In the genomic region with DNA sequence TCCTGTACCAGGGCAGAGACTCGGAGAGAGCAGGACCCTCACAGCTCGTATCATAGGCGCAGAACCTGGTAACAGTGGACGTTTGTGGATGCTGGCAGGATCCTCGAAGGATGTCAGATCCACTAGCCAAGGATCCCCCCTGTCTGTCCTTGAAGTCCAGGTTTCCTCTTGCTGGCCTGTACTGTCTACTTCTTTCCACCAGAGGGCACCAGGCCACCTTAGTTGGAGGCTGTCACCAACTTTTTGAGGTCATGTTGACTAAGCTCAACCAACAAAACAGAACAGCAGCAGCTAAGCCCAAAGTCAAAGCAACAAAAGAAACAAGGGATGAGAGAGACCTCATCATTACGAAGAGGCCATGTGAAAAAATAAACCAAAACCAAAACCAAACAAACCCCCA, we compare ENCODE assay signal across 10 mouse cellular contexts. TPM values are rescaled to one million over a fixed set of nuclear protein-coding genes. Genes with fewer than 3 reads are reported as not detected.
DNase-seq lines count a peak whose midpoint lies in the region; ATAC-seq and TF ChIP-seq lines count a peak whose summit lies in the region.
"Had no signal": no experiment of that assay in that cellular context is flagged by ENCODE, and none has a peak within 500 bp of the region (broad histone marks: within the 10 kb centered on the region; RNA-seq: fewer than 3 reads in every experiment).

No protein-coding gene starts in this region.

- no peak overlapping the region for H3K4me2 ChIP-seq in neural tube, embryonic 11.5 days (ENCODE audit: low read depth)
- H3K4me2 ChIP-seq in neural tube, embryonic 15.5 days, result no peak overlapping the region
- no peak overlapping the region for H3K4me2 ChIP-seq in forebrain, embryonic 11.5 days (ENCODE audit: low read depth, low read length, severe bottlenecking)

- 74% methylated on average over 6 of the region's 6 CpGs for WGBS in neural tube, embryonic 11.5 days
- 74% methylated on average over 6 of the region's 6 CpGs for WGBS in neural tube, embryonic 15.5 days
- 71% methylated on average over 6 of the region's 6 CpGs for WGBS in forebrain, embryonic 11.5 days

- no peak for ATAC-seq in neural tube, embryonic 11.5 days (ENCODE audit: insufficient read depth, low FRiP score, low TSS enrichment)
- ATAC-seq in neural tube, embryonic 15.5 days (ENCODE audit: low FRiP score), result no peak
- ATAC-seq in forebrain, embryonic 11.5 days (replicated peaks; ENCODE audit: low FRiP score), result no peak

- H3K9me3 ChIP-seq in neural tube, embryonic 11.5 days (ENCODE audit: control insufficient read depth, low read length), result no peaks in the 10 kb centered on the region
- H3K9me3 ChIP-seq in neural tube, embryonic 15.5 days (replicated peaks), result no peaks in the 10 kb centered on the region
- H3K9me3 ChIP-seq in forebrain, embryonic 11.5 days (ENCODE audit: control insufficient read depth, low read length), result no peaks in the 10 kb centered on the region; the same call in 1 of the 2 replicates

- no peaks in the 10 kb centered on the region for H3K4me1 ChIP-seq in neural tube, embryonic 11.5 days (ENCODE audit: control insufficient read depth, insufficient read depth, low read length)
- H3K4me1 ChIP-seq in neural tube, embryonic 15.5 days, result peaks cover 30% of the 10 kb centered on the region
- H3K4me1 ChIP-seq in forebrain, embryonic 11.5 days (replicated peaks; ENCODE audit: control insufficient read depth, insufficient read depth, low read length), result no peaks in the 10 kb centered on the region

- no peak overlapping the region for H3K27ac ChIP-seq in gastrocnemius, adult 2 months
- H3K27ac ChIP-seq in neural tube, embryonic 11.5 days (ENCODE audit: low read depth, low read length), result no peak overlapping the region
- no peak overlapping the region for H3K27ac ChIP-seq in neural tube, embryonic 15.5 days (replicated peaks)
- no peak overlapping the region for H3K27ac ChIP-seq in forebrain, embryonic 11.5 days (ENCODE audit: low read depth, low read length)
- H3K27ac ChIP-seq: macrophage had no signal

- TF ChIP-seq CTCF in gastrocnemius, adult 2 months (IDR thresholded peaks at IDR 0.05), result peak; percentile 72

- H3K36me3 ChIP-seq in neural tube, embryonic 11.5 days (ENCODE audit: control insufficient read depth, insufficient read depth, low read length), result no peaks in the 10 kb centered on the region
- H3K36me3 ChIP-seq in neural tube, embryonic 15.5 days, result peaks cover 18% of the 10 kb centered on the region
- H3K36me3 ChIP-seq in forebrain, embryonic 11.5 days (ENCODE audit: control insufficient read depth, insufficient read depth, low read length), result no peaks in the 10 kb centered on the region

- no peaks in the 10 kb centered on the region for H3K27me3 ChIP-seq in neural tube, embryonic 11.5 days (ENCODE audit: control insufficient read depth, insufficient read depth, low read length)
- 0 out of 2 replicates have a peak, but pooled peaks cover 7% of the 10 kb centered on the region for H3K27me3 ChIP-seq in neural tube, embryonic 15.5 days (replicated peaks)
- H3K27me3 ChIP-seq in forebrain, embryonic 11.5 days (ENCODE audit: control insufficient read depth, insufficient read depth, low read length), result no peaks in the 10 kb centered on the region

- peak; percentile 35 for DNase-seq in gastrocnemius, adult 2 months
- DNase-seq in gastrocnemius, adult 8-10 months (ENCODE audit: low spot score in 2 of 2), result no peak
- DNase-seq in neural tube, embryonic 11.5 days (ENCODE audit: low spot score), result peak; percentile 41
- DNase-seq in brain, adult 2 months (ENCODE audit: low read depth, low spot score), result peak; percentile 89
- peak; percentile 39 to 73 for DNase-seq in frontal cortex, postnatal 36 days (ENCODE audit: low spot score in 2 of 2)
- peak; percentile 63 for DNase-seq in mesoderm, embryonic 11.5 days (ENCODE audit: low read depth, low spot score)
- DNase-seq in forebrain, embryonic 11.5 days (ENCODE audit: low spot score), result no peak

- no peak overlapping the region for H3K9ac ChIP-seq in neural tube, embryonic 11.5 days (ENCODE audit: low read length)
- no peak overlapping the region for H3K9ac ChIP-seq in neural tube, embryonic 15.5 days (replicated peaks)
- no peak overlapping the region for H3K9ac ChIP-seq in forebrain, embryonic 11.5 days (ENCODE audit: low read length)

- intact Hi-C loops in gastrocnemius, adult 2 months (cut with DNase I), result no loop called here

- H3K4me3 ChIP-seq in gastrocnemius, adult 2 months, result no peak overlapping the region
- H3K4me3 ChIP-seq in neural tube, embryonic 11.5 days (ENCODE audit: low read depth, low read length), result no peak overlapping the region
- no peak overlapping the region for H3K4me3 ChIP-seq in neural tube, embryonic 15.5 days (replicated peaks)
- no peak overlapping the region for H3K4me3 ChIP-seq in forebrain, embryonic 11.5 days (ENCODE audit: low read depth, low read length)

RNA-seq across cellular contexts. Expression of a gene that starts 20.9 kb away (rescaled TPM):
- total RNA-seq in gastrocnemius, adult 2 months (2021), result not detected
- not detected for total RNA-seq in gastrocnemius, adult 8-10 months (2022)
- polyA plus RNA-seq in neural tube, embryonic 11.5 days (2014; fragmentation: Nextera tagmentation; extraction: Ambion mirVana), result 0.16 TPM in 1 of 2 replicates, not detected in the other
- 0.57 and 0.79 TPM in 2 replicates for polyA plus RNA-seq in neural tube, embryonic 15.5 days (2015; fragmentation: Nextera tagmentation; extraction: Ambion mirVana)
- polyA plus RNA-seq in forebrain, embryonic 11.5 days (2014; fragmentation: Nextera tagmentation; extraction: Ambion mirVana), result not detected in 2 replicates
- polyA plus RNA-seq: heart, embryonic 16.5 days; macrophage had no signal

Comparison
In these comparisons a context has a peak if more than half of its experiments do, and no peak if none do; other contexts are left out.
1. DNase-seq: peak in gastrocnemius, adult 2 months (single experiment), neural tube, embryonic 11.5 days (single experiment), brain, adult 2 months (single experiment), frontal cortex, postnatal 36 days (2 of 2) and mesoderm, embryonic 11.5 days (single experiment); none in gastrocnemius, adult 8-10 months (0 of 2) and forebrain, embryonic 11.5 days (single experiment).